Mouse (Mus musculus): ENCODE data around the gene Alyref. TPM values are rescaled to one million over a fixed set of nuclear protein-coding genes. Genes with fewer than 3 reads are reported as not detected.
A peak's percentile ranks its signal among the peaks of the same experiment; 100 is the strongest.

Alyref gene
- polyA plus RNA-seq, 1 experiment from 2014 or later, result 361 TPM

- Histone ChIP-seq H3K9ac (ENCODE audit: low read depth, low read length) (no peak overlapping the region), H3K27me3 (ENCODE audit: insufficient read depth, low read length) (no peaks in the 10 kb centered on the region), H3K27ac (peak overlapping the region; percentile 80), H3K4me2 (ENCODE audit: low read length) (no peak overlapping the region), H3K4me1 (replicated peaks; ENCODE audit: insufficient read depth, low read length) (peaks cover 16% of the 10 kb centered on the region), H3K36me3 (ENCODE audit: insufficient read depth, low read length) (peaks cover 23% of the 10 kb centered on the region), H3K9me3 (replicated peaks; ENCODE audit: low read length) (no peaks in the 10 kb centered on the region), H3K4me3 (replicated peaks; ENCODE audit: low read depth, low read length) (no peak overlapping the region)
- ATAC-seq (replicated peaks; ENCODE audit: low FRiP score, low read depth) (no peak), DNase-seq (ENCODE audit: low spot score) (no peak)
- no peak for TF ChIP-seq CTCF (IDR thresholded peaks at IDR 0.05; ENCODE audit: low read depth)
Observed at GRCm38 (mm10) chr11:120575940-120576339, 22.2 kb downstream of the Alyref start.

GRCm38 (mm10) chr11:120575046-120575445 lies 23.1 kb downstream of the Alyref start:
- DNase-seq (ENCODE audit: low spot score), result no peak
- no peaks in the 10 kb centered on the region for H3K27me3 ChIP-seq (ENCODE audit: insufficient read depth, low read length)
- H3K9ac ChIP-seq (ENCODE audit: low read depth, low read length), result 0 out of 2 replicates have a peak overlapping the region, but pooled peaks have one; percentile 4
- 67% methylated on average over 2 of the region's 2 CpGs for WGBS
- no peak overlapping the region for H3K27ac ChIP-seq
- H3K4me2 ChIP-seq (ENCODE audit: low read length), result no peak overlapping the region
- H3K4me3 ChIP-seq (replicated peaks; ENCODE audit: low read depth, low read length), result no peak overlapping the region
- peaks cover 32% of the 10 kb centered on the region for H3K36me3 ChIP-seq (ENCODE audit: insufficient read depth, low read length)
- ATAC-seq (replicated peaks; ENCODE audit: low FRiP score, low read depth), result no peak
- TF ChIP-seq CTCF (IDR thresholded peaks at IDR 0.05; ENCODE audit: low read depth), result no peak
- H3K9me3 ChIP-seq (replicated peaks; ENCODE audit: low read length), result no peaks in the 10 kb centered on the region
- H3K4me1 ChIP-seq (replicated peaks; ENCODE audit: insufficient read depth, low read length), result peaks cover 12% of the 10 kb centered on the region

GRCm38 (mm10) chr11:120574278-120574600 lies 23.9 kb downstream of the Alyref start:
- Histone ChIP-seq H3K4me2 (ENCODE audit: low read length) (peak overlapping the region; percentile 90), H3K9me3 (replicated peaks; ENCODE audit: low read length) (no peaks in the 10 kb centered on the region), H3K9ac (ENCODE audit: low read depth, low read length) (peak overlapping the region; percentile 3; the same call in 1 of the 2 replicates), H3K4me3 (replicated peaks; ENCODE audit: low read depth, low read length) (peak overlapping the region; percentile 95), H3K27ac (no peak overlapping the region), H3K4me1 (replicated peaks; ENCODE audit: insufficient read depth, low read length) (peaks cover 8% of the 10 kb centered on the region; the same call in 1 of the 2 replicates), H3K36me3 (ENCODE audit: insufficient read depth, low read length) (peaks cover 31% of the 10 kb centered on the region), H3K27me3 (ENCODE audit: insufficient read depth, low read length) (no peaks in the 10 kb centered on the region)
- TF ChIP-seq CTCF (IDR thresholded peaks at IDR 0.05; ENCODE audit: low read depth), result no peak
- WGBS, result 26% methylated on average over 5 of the region's 5 CpGs
- ATAC-seq (replicated peaks; ENCODE audit: low FRiP score, low read depth) (no peak), DNase-seq (ENCODE audit: low spot score) (no peak)

GRCm38 (mm10) chr11:120573585-120574277 lies 24.4 kb downstream of the Alyref start:
- H3K4me2 ChIP-seq (ENCODE audit: low read length), result peak overlapping the region; percentile 90
- 0% methylated on average over 23 of the region's 23 CpGs for WGBS
- H3K27ac ChIP-seq, result peak overlapping the region; percentile 96
- H3K9me3 ChIP-seq (replicated peaks; ENCODE audit: low read length), result no peaks in the 10 kb centered on the region
- peak; percentile 53 for DNase-seq (ENCODE audit: low spot score)
- H3K4me1 ChIP-seq (replicated peaks; ENCODE audit: insufficient read depth, low read length), result peaks cover 7% of the 10 kb centered on the region; the same call in 1 of the 2 replicates
- H3K27me3 ChIP-seq (ENCODE audit: insufficient read depth, low read length), result no peaks in the 10 kb centered on the region
- H3K36me3 ChIP-seq (ENCODE audit: insufficient read depth, low read length), result peaks cover 26% of the 10 kb centered on the region
- ATAC-seq (replicated peaks; ENCODE audit: low FRiP score, low read depth), result peak; percentile 0; the same call in 1 of the 2 replicates
- peak overlapping the region; percentile 95 for H3K4me3 ChIP-seq (replicated peaks; ENCODE audit: low read depth, low read length)
- H3K9ac ChIP-seq (ENCODE audit: low read depth, low read length), result peak overlapping the region; percentile 84
- no peak for TF ChIP-seq CTCF (IDR thresholded peaks at IDR 0.05; ENCODE audit: low read depth)

GRCm38 (mm10) chr11:120572752-120573584 lies 25.2 kb downstream of the Alyref start, which contains the start of gene P4hb:
P4hb (minus strand) TSS chr11:120573253.
- DNase-seq (ENCODE audit: low spot score), result peak; percentile 100
- WGBS, result under 1% methylated on average over 87 of the region's 94 CpGs
- H3K9ac ChIP-seq (ENCODE audit: low read depth, low read length), result peak within 1 kb of the TSS; percentile 93

GRCm38 (mm10) chr11:120572417-120572751 lies 25.8 kb downstream of the Alyref start:
- peak; percentile 9; the same call in 1 of the 2 replicates for TF ChIP-seq CTCF (IDR thresholded peaks at IDR 0.05; ENCODE audit: low read depth)
- H3K27ac ChIP-seq, result peak overlapping the region; percentile 87
- H3K4me1 ChIP-seq (replicated peaks; ENCODE audit: insufficient read depth, low read length), result peaks cover 7% of the 10 kb centered on the region; the same call in 1 of the 2 replicates
- H3K4me2 ChIP-seq (ENCODE audit: low read length), result peak overlapping the region; percentile 62
- H3K36me3 ChIP-seq (ENCODE audit: insufficient read depth, low read length), result peaks cover 29% of the 10 kb centered on the region
- H3K4me3 ChIP-seq (replicated peaks; ENCODE audit: low read depth, low read length), result peak overlapping the region; percentile 95
- peak; percentile 26; the same call in 1 of the 2 replicates for ATAC-seq (replicated peaks; ENCODE audit: low FRiP score, low read depth)
- H3K27me3 ChIP-seq (ENCODE audit: insufficient read depth, low read length), result no peaks in the 10 kb centered on the region
- DNase-seq (ENCODE audit: low spot score), result no peak
- H3K9me3 ChIP-seq (replicated peaks; ENCODE audit: low read length), result no peaks in the 10 kb centered on the region
- under 1% methylated on average over 22 of the region's 24 CpGs for WGBS
- peak overlapping the region; percentile 93 for H3K9ac ChIP-seq (ENCODE audit: low read depth, low read length)

More at GRCm38 (mm10) chr11:120572752-120573584, 25.2 kb downstream of the Alyref start, which contains the start of gene P4hb:
- peak; percentile 95 for ATAC-seq (replicated peaks; ENCODE audit: low FRiP score, low read depth)
- Histone ChIP-seq H3K36me3 (ENCODE audit: insufficient read depth, low read length) (peaks cover 26% of the 10 kb centered on the region), H3K4me3 (replicated peaks; ENCODE audit: low read depth, low read length) (peak within 1 kb of the TSS; percentile 95), H3K4me2 (ENCODE audit: low read length) (peak within 1 kb of the TSS; percentile 90), H3K27ac (peak within 1 kb of the TSS; percentile 96), H3K4me1 (replicated peaks; ENCODE audit: insufficient read depth, low read length) (peaks cover 7% of the 10 kb centered on the region; the same call in 1 of the 2 replicates), H3K9me3 (replicated peaks; ENCODE audit: low read length) (no peaks in the 10 kb centered on the region), H3K27me3 (ENCODE audit: insufficient read depth, low read length) (no peaks in the 10 kb centered on the region)
- TF ChIP-seq CTCF (IDR thresholded peaks at IDR 0.05; ENCODE audit: low read depth), result no peak

Data from kidney, postnatal 0 days (tissue).